Mouse (Mus musculus) urinary bladder, postnatal 4 days (tissue): ENCODE measurements around the gene Slc35f1.

ENCODE experiments used
- DNase-seq, 2 experiments: peaks; one replicate each; pipeline ENCODE4 v3.0.0; 2021 to 2022; ENCODE audit warnings: low spot score in 2 of 2

Slc35f1 gene

GRCm38 (mm10) chr10:52690334-52690991 is at the start of gene Slc35f1:
TSS of gene Slc35f1 (plus strand) at chr10:52690533.
- peak; percentile 38 to 71 for DNase-seq

DNA sequence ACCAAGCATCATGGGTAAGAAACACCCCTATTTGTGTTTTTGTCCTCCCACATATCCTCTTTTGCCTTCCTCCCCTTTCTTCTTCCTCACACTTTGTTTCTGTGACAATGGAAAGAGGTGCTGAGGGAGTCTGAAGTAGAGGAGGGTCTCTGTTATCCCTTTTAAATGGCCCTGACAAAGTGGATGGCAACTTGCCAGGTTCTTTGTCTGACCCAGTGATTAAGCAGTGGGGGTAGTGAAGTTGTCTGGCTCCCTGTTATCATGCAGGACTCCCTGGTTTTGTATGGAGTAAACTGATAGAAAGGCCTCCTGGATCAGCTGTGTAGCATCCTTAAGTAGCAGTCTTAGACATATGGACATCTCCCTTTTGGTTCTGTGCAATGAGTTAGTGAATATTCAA is 19.1 kb upstream of the Slc35f1 start:
- DNase-seq, result no peak

DNA sequence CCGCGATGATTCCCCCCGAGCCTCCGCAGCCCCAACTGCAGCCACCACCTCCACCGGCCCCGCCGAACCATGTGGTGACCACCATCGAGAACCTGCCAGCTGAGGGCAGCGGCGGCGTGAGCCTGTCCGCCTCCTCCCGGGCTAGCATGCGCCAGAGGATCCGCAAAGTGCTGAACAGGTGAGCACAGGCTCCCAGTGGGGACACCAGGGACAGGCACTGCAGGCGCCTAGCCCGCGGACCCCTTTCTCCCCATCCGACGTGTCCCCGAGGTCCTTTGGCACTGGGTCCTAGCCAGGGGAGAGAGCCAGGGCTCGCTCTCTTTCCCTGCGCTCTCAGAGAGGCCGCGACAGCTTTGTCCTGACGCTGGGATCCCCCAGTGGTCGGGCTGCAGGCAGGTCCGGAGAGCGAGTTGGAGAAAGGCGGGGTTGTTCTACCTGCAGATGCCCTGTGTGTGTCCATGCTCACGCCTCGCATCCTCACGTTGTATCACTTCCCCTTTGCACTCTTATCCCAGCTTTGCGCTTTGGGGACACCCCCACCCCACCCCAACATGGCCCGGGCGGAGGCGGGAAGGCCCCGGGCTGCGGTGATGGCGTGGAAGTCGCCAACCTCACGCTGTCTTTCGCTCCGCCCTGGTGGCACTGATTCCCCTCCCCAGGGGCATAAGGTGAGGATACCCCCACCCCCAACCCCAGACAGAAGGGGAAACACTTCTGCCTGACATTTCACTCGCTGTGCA is 829 bp downstream of the Slc35f1 start:
- peak in 1 of 2 experiments; percentile 18 for DNase-seq

GRCm38 (mm10) chr10:52703688-52704087 is 13.4 kb downstream of the Slc35f1 start:
- DNase-seq, result no peak

DNA sequence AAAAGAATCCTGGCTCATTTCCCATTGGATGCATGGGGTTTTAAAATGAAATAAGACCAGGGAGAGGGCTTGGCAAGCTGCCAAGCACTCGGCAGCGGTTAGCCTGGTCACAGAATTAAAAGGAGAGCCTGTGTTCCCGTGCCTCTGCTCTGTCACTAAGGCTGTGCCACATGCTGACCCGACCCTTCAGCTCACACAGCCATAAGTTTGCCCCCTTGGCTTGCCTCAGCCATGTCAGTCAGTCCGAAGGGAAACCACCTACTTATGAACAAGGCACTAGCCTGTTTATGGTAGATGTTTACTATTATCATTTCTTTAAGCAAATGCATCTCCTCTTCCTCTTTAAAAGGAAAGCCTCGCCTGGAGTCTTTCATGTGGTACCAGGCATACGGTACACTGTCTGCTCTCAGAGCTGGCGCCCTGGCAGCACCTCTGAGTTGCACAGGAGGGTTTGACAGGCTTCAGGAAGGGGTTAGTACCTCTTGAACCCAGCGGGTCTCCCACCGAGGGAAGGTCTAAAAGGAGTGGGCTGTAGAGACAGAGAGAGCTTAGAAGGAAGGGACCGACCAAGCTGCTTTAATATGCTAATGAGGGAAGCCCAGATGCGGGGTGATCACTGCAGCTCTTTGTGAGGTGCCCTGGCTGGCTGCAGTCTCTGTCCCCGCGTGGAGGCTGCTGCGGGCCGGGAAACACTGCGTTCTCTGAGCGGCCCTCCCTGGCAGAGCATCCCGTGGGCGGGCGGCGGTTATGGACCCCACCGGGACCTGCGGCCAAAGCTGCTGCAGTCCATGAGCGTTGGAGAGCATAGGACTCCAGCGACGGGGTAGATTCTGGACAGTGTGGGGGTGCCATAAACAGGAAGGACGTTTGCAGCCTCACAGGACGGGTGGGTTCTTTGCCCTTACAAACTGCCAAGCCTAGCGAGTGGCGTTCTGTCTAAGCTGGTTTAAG is 14.0 kb downstream of the Slc35f1 start:
- no peak for DNase-seq

DNA sequence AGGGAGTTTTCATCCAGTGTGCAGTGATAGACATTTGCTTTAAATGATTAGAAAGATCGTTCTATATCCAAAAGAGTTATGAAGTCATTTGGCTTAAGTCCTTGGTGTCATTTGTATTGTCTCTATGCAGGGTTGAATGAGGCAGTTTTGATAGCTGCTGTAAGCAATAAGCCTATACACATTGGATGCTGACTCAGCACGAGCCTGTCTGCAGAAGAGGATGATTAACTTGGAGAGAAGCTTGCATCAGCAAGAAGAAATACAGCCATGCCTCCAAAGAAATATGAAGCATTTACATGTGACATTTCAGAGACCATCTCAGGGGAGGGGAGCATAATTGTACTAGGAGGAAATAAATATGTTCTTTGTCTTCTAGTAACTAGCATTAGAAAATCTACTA is 19.1 kb downstream of the Slc35f1 start:
- no peak for DNase-seq

DNA sequence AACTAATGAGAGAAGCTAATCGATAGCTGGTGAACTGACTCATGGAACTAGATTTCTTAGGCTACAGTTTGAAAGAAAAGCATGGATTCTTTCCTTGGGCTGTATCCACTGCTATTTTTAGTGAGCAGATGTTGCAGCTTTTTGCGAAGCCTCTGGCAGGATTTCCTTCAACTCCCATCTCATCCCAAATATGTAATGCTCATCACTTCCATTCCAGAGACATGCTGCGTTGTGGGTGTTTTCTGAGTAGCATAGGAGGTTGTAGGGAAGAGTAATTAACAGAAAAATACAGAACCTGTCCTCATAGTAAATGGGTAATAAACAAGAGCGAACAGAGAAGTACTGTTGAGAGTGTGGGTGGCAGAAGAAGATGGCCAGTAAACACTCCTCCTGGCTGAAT is 21.8 kb downstream of the Slc35f1 start:
- no peak for DNase-seq

DNA sequence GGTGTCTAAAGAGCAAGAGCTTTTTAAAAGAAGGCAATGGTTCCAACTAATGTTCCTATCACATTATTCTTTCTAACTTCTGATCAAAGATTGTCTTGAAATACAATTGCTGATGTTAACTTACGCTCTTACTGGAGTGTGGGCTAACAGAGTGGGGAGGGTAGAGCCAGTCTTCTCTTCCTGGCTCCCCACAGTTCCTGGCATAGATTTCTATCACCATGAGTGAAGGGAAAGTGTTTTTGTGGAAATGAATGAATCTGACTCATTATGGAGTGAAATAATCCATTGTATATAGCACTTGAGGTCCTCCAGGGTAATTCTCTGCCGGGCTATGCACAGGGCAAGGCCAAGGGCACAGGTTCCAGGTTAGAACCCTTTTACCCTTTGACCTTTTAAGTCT is 24.2 kb downstream of the Slc35f1 start:
- DNase-seq, result no peak

GRCm38 (mm10) chr10:52715146-52715545 is 24.8 kb downstream of the Slc35f1 start:
- DNase-seq, result no peak

DNA sequence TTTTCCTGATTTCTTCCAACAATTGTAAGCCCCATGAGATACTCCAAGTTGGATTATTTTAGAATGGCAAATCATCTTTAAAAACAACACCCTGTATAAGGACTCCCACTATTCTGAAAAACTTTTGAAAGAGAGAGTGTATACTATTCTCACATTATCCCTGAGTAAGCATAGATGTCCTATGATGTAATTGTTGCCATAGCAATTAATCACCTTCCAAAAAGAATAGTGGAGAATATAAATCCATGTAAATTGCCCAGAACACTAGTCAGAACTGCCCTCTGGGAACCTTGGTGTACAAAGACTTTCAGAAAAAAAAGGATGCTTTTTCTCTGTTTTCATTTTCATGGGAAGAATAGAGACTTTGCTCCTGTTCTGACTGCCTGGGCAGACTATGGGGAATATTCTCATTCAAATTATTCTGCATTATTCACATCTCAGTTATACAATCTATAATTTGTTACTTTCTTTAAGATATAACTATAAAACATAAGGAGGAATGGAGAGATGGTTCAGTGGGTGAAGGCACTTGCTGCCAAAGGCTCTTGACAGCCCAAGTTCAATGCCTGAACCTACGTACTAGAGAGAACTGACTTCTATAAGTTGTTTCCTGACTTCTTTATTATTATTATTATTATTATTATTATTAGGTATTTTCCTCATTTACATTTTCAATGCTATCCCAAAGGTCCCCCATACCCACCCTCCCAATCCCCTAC is 28.0 kb downstream of the Slc35f1 start:
- no peak for DNase-seq

GRCm38 (mm10) chr10:52726674-52727073 is 36.3 kb downstream of the Slc35f1 start:
- no peak for DNase-seq

DNA sequence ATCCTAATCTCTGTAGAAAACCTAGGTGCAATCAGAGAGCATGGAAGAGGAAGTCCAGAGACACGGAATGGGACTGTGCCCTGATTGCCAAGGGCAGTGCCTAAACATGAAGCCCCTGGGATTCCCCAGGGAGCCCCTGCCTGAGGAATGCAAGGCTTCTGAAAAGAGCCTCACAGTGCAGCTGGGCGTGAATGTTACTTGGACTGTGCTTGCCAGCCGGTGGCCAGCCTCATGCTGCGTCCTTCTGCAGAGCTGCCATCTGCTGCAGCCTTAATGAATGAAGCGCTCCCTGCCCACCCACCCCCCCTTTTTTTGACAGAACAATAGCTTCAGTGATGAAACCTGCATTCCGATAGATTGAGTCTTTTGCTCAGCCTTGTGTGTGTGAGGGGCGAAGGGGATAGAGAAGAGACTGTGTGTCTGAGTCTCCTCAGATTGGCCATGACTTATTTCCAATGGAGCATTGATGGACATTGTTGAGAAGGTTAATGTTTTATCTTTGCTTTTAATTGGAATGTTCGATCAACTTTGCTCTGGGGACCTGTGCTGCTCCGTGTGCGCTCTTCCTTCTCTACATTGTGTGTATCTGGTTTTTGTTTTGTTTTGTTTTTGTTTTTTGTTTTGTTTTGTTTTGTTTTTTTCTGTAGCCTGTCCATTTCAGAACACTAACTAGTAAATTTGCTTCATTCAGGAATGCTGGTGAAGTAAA is 52.5 kb downstream of the Slc35f1 start:
- DNase-seq, result no peak

DNA sequence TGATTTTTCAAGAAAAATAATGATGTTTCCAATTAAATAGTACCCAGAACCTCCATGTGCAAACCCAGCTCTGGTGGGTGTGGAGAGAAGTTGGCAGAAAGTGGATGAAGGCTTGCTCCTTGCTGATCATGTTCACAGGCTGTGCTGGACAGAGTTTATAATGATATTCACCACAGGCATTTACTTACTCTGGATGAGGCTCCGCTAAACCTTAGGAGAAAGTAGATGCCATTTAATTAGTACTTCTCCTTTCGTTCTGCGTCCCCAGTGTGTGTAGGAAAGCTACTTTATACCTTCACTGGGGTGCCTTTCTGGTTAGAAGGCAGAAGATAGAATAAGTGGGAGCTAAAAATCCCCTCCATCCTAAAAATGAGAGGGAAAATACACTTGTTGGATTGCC is 53.5 kb downstream of the Slc35f1 start:
- DNase-seq, result no peak

GRCm38 (mm10) chr10:52748028-52748597 is 57.8 kb downstream of the Slc35f1 start:
- no peak for DNase-seq

GRCm38 (mm10) chr10:52755949-52756679 is 65.8 kb downstream of the Slc35f1 start:
- DNase-seq, result no peak

DNA sequence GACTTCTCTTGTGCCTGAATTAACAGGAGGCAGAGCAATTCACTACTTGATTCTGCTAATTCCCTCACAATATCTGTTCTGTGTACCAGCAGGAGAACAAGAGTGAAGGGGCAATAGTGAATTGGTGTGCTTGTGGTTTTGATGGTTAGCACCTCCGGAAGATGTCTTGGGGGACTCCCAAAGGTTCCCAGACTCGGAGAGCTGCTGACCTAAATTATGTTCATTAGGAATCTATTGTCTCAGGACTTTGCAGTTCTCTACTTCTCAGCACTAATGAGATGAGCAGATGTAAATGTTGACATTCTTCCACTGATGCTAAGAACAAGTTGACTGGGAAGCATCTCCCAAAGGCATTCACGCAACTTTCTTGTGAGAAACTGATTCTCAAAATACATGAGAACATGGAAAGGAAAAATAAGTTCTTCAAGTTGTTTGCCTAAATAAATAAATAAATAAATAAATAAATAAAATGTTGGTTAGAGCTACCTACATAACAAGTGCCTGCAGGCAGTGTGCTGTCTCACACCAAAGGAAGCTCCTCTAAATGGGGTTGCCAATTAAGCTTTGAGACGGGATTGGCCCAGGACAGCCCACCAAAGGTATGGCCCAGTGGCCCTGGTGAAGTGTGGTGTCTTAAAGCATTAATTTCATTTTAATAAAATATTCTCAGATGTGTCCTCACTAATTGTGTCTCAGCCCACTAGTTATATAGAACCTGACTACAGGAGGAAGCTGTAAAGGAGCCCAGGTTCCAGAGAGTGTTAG is 67.3 kb downstream of the Slc35f1 start:
- DNase-seq, result no peak

DNA sequence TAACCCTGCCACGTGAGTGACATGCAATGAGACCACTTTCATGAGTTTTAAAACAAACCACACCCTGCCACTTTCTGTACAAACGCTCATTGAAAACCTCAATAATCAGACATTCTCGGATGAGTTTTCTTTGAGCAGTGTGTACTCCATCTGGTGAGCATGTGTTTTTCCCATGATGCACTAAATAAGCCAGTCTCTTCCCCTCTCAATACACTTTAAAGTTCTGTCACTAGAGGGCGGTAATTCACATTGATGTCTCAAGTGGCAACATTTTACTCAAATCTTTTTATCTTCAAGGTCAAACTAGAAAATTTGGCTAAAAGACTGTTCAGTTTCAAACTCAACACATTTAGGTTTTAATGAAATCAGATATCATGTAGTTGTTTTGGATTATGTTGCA is 68.3 kb downstream of the Slc35f1 start:
- no peak for DNase-seq

DNA sequence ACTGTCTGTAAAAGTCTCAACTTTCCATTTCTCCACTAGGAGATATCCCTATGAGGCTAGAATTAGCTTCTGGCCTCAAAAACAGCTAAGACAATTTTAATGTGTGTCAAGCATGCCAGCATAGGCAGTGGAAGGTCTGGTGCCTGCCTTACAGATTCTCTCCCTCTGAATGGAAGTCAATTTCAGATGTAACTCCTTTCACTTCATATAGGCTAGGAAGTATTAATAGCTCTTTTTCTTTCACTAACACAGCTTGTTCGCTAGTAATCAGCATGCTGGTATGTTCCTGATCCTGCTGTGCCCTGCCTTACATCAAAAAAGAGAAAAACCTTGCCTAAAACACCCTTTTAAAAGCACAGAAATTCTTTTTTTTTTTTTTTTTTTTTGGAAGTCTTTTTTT is 70.2 kb downstream of the Slc35f1 start:
- no peak for DNase-seq

DNA sequence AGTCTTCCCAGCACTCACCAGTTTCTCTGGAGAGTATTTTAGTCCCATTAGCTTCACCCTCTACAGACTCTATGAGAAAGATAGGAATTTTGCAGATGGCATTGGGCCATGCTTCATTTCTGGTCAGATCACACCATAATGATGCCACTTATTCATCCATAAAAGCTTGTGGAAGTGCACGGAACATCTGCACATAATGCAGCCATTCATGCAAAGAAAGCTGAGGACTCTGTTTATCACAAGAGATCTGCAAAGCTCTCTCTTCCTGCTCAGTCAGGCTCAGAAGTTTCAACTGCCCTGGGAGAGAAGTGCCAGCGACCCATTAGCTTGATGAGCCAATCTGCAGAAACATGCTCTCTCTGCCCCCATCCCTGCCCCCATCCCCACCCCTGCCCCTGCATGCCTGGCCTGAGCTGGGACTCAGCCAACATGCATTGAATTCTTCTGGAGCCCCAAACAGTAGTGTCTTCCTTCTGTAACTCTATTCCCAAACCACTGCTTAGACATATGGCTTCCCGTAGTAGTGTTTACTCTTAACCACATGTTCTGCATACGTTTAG is 89.7 kb downstream of the Slc35f1 start:
- no peak for DNase-seq
